Mouse (Mus musculus) T-helper 17 cell (primary cell): ENCODE measurements around the gene Mad2l2.

Experiments
- in situ Hi-C, 2 experiments: fragments of 300-600 bp; cut with MboI, MseI; formaldehyde crosslinking; loops; 1 replicate in 1 of 2; 2 replicates in 1 of 2; pipeline ENCODE4 v1.15.1; 2025; ENCODE audit warnings: high pct_unique_total_duplicates in 2 of 2

Gene Mad2l2

DNA sequence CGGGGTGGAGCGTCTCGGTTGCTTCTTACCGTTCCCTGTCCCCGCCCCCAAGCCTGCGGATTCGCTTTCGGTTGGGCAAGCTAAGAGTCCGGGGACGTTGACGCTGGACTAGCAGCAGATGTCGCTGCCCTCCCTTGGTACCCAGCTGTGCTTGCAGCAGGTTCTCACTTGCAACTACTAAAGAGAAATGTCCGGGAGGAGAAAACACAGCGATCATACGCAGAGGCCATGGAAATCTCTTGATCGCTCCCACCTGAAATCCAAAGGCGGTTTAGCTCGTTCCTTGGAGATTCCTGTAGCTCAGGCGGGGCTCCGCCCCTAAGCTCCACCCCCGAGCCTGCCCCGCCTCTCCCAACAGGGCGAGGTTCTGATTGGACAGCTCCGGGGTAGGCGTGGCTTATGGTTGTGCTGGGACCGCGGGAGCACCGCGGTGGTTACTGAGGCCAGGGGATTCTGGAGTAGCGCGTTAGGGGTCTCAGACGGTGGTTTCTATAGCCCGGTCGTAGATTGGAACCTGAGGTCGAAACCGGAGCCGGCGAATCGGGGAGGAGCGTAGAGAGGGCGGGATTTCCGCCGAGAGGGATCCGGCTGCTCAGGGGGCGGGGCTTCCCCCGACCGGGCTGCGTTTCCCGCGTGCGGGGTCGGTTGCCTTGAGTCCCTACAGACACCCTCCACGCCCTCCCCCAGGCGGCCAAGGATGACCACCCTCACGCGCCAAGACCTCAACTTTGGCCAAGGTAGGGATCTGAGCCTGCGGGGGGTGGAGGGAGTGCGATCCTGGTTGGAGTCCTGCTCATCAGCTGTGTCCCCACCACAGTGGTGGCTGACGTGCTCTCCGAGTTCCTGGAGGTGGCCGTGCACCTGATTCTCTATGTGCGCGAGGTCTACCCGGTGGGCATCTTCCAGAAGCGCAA, 10.2 kb downstream of the Mad2l2 start:
- in situ Hi-C loops: no loop called here

DNA sequence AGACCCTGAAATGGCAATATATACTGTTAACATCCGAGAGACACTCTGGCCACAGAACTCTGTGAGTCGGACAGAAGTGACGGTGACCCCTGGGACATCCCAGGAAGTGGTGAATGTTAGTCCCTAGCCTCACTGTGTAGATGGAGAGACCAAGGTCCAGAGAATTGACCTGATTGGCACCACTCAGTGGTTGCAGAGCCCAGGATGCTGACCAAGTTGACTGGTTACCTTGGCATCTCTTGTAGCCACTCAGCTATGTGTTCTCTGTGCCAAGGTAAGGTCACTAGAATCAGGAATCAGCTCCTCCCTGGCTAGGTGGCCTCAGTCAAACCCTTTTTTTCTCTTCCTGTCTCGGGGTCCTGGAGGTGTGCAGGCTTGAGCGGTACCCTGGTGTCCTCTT, 13.5 kb downstream of the Mad2l2 start:
- in situ Hi-C loops: no loop called here

DNA sequence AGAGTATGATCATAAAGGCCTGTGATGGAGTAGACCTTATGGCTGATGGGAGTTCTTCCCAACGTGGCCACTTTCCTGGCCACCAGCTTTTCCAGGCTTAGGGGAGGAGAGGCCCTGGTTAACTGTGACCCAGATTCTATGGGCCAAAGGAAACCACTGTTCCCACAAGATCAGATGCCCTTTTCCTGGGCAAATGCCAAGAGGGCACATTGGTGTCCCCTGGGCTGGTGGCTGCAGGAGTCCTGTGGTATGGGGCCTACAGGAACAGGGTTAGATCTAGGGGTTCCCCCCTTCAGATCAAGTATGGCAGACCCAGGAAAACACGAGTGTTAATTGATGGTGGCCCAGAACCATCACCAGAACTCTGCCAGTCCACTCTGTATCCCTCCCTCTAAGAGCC, 17.5 kb downstream of the Mad2l2 start:
- in situ Hi-C loops: no loop called here

DNA sequence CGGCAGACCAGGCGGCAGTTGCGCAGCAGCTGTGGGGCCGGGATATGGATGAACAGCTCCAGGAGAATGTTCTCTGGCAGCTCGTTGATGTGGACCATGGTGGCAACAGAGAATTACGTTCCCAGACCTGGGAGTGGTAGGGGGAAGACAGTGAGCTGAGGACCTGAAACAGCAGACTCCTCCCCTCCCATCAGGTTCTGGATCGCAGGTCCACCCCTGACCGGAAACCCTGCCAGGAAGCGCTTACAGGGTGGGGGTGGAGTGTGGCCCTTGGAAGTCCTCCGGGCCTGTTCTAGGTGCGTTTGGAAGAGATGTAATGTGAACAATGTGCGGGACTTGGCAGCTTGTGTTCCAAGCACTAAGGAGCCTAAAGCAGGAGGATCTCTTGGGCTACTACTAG, 19.4 kb downstream of the Mad2l2 start:
- in situ Hi-C loops: no loop called here

DNA sequence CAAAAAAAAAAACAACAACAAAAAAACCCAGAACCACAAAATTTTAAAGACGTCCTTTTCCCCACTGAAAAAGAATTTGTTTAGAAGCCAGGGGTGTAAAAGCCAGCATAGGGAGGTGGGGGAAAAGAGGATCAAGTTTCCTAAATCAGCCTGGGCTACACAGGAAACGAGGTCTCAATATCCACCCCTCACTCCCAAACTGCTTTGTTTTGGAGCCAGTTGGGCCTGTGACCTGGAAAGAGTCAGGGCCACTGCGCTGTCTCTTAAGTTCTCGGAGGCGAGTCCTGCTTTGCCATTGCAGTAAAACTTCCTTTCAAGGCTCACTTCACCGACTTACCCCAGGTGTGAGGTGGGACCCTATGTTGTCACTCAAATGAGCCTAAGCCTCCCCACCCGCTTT, 20.1 kb downstream of the Mad2l2 start:
- in situ Hi-C loops: no loop called here

DNA sequence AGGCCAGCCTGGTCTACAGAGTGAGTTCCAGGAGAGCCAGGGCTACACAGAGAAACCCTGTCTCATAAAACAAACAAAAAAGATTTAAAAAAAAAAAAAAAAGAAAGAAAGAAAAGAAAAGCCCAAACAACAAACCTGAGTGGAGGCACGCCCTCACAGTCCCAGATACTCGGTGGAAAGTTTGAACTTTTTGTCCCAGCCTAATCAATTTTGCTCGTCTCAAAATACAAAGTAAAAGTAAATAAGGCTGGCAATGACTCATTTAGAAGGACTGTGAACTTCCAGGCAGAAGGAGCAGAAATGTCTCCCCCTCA, 20.7 kb downstream of the Mad2l2 start:
- in situ Hi-C loops: no loop called here

DNA sequence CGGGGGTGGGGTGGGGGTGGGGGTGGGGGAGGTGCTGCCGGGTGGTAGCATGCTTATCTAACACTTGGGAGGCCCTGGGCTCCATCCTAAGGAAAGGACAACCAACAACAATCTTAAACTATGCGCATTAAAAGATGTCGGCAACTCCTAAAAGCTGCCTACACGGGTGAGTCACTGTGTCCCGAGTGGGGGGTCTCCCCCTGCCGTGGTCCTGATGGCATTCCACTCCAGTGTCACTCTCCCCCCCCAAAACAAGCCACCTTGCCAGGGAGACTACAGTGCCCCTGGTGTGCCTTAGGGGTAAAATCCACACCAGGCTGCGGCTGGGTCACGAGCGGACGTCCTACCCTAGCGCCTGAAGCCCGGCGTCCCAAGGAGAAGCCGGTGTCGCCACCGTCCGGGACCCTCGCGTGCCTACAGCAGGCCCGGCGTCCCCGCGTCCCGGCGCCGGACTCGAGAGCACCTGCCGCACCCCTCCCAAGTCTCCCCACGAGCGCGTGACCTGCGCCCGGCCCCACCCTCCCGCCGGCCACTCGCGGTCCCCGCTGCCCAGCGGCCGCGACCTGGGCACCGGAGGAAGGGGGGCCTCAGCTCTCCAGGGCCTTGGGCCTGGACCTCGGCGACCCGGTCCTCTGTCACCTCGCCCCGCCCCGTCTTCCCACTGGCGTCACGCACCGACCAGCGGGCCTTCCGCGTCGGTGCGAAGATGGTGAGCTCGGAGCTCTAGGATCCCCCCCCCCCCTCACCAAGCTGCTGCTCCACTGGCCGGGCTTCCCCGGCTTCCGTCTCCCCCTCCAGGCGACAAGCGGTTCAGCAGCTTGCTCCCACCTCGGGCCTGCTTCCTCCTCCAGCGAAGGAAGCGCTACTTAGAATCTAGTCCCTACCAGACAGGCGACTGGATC, 21.3 kb downstream of the Mad2l2 start, which contains the start of gene Fbxo6:
TSS of gene Fbxo6 (minus strand) at position 874 of the 902 bp plus-strand sequence.
- in situ Hi-C loops: no loop called here

DNA sequence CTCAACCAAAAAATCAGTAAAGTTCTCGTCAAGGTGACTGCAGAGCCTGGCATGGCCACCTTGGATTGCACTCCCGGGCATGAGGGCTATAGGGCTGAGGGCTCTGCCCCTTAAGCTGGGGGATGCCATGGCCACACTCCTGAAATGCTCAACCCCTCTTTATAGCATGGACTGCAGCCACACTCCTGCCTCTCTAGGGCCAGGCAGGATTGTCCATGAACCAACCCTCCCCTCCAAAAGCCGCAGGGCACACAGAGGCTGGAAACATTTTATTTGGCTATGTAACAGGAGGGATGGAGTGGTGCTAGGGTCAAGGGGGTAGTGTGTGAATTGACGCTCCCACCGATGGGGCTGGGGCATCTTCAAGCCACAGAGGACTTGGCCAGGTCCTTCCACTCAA, 22.4 kb downstream of the Mad2l2 start:
- in situ Hi-C loops: no loop called here

DNA sequence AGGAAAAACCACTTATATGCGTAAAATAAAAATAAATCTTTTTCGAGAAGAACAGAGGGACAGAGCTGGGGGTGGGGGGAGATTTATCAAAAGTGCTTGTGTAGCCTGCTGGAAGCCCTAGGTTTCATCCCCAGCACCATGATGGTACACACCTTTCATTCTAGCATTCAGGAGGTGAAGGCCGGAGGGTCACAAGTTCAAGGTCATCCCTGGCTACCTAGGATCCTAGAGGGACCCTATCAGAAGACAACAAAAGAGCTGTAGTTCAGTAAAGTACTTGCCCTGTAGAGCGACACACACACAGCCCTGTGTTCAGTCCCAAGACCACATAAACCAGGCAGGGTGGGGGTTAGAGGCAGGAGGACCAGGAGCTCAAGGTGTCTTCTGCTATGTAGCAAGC, 23.8 kb downstream of the Mad2l2 start:
- in situ Hi-C loops: no loop called here

DNA sequence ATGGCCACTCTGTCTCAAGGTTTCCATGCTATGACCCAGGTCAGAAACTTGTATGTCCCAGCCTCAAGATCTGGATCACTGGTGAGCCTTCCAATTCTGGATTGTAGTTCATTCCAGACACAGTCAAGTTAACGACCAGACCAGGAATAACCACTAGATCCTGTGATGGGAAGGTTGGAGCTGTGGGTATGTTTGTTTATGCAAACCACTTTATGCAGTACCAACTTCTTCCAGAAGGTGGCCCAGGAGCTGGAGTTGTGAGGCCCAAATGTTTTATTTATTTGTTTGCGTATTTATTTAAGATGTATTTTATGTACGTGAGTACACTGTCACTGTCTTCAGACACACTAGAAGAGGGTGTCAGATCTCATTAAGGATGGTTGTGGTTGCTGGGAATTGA, 24.8 kb downstream of the Mad2l2 start:
- in situ Hi-C loops: loop anchor here in 1 of 2 experiments (5.0 kb wide), 1 partner anchor 292 kb away; the partner anchor contains the start of gene Mtor

DNA sequence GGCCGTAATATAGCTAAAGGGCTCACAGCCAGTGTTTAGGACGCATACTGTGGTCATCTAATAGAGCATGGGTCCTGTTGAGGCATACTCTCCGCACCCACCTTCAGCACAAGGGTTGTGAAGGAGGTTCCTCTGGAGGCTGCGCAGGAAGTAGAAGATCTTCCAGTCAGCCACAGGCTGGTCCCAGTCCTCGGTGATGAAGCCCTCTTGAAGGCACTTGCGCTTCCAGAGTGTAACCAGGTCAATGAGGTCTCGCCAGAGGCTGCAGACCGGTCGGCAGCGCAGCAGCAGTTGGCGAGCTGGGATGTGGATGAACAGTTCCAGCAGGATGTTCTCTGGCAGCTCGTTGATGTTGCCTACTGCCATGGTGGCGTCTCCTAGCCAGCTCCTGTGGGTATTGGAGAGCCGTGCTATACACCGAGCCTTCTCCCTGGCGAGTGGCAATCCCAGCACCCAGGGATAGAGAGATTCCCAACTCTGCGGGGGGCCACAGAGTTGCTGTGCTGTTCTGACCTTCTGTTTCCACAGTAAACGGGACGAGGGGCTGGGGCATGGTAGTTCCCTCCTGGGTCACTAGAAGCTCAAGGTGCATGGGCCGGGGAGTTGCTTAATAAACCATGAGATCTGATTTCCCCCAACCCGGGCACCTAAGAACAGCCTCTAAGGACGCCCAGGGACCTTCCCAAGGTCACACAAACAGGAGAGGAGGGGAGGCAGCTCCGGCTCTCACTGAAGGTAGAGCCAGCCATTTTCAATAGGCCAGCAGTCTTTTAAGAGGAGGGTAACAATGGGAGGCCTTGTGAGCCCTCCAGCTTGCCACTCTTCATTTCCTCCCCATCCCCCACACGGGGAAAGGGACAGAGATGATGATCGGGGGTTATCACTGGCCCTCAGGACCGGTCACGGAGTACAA, 28.5 kb downstream of the Mad2l2 start:
- in situ Hi-C loops: loop anchor here in 1 of 2 experiments (5.0 kb wide), 1 partner anchor 289 kb away; the partner anchor contains the start of gene Mtor

DNA sequence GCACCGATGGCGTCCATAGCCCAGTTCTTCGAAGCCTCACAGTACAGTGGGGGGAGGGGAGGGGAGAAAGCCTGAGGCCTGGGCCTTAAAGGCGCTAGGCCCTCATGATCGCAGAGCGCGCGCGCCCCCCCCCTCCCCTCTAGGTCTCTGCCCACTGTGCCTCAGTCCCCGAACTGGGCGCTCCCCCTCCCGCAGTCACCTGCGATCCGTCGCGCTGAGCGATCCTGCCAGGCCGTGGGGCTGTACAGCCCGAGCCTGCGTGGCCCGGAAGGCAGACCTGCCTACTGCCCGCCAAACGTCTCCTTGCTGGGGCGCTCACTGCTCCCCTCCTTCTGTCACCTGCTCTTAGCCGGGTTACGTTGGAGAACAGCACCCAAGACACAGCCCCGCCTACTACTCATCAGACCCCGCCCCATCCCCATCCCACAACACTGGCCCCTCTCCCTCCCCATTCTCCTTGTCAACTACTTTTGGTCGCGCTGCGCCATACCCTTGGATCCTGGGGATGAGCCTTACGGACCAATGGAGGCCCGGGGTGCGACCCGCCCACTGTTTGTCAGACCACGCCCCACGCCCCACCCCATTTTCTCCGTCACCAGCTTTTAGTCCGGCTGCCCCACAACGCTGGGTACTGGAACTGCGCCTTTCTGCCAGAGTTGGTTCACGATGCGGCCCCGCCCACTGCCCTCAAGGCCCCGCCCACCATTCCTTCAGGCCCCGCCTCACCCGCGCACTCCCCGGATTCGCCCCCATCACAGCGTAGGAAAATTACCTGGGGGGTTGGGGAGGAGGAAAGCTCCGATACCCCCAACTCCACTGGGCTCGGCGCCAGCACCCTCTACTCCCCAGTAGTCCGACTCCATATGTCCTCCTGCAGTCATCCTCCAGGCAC, 29.6 kb downstream of the Mad2l2 start:
- in situ Hi-C loops: loop anchor here (5.0 to 10.0 kb wide), 4 partner anchors 45 to 443 kb away; partner anchors contain the start of genes Masp2 (in 1 of the 2), Mtor (in 1 of the 2) and Srm (in 1 of the 2)

DNA sequence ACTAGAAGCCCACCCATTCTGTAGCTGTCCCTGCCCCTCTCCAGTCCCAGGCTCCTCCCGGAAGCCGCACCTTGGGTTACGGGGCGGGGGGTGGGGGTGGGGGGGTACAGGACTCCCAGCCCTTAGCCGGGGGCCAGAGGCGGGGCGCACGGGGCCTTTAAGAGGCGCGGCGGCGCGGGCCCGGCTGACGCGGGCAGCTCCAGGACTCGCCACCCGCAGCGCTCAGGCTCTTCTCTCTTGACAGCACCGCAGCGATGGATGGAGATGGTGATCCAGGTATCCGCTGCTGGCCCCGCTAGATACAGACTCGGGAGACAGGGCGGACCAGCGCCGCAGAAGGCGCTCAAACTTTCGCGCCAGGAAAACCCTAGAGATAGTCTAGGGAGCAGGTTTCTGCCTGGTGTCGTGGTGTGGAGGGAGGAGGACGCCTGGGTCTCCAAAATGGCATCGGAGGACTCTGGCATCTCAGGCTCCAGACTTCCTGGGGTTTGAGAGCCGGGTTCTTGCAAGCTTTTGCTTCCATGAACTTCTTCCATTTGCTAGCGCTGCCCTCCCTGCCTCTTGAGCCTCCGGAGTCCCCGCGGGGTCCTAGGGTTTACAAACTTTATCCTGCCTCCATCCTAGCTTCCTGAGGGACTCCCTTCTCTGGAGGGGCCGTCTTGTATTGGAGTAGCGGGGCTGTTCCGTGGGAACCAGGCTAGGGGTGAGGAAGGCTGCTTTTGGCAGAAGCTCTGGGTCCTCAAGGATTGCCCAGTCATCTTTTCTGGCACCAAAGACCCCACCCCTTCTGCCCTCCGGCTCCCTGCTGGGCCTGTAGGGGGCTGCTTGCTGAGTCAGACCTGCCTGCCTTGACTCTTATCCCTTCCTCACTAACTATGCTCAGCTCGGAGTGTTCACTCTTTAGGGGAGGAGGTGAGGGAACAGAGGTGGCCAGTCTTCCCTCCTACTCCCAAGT, 30.5 kb downstream of the Mad2l2 start, which contains the start of the genes Fbxo44 and Fbxo2:
TSS of gene Fbxo44 (minus strand) at position 47 of the 955 bp plus-strand sequence.
TSS of gene Fbxo2 (plus strand) at position 186 of the 955 bp plus-strand sequence.
- in situ Hi-C loops: loop anchor here (5.0 to 10.0 kb wide), 3 partner anchors 46 to 442 kb away; partner anchors contain the start of genes Masp2 (in 1 of the 2) and Srm (in 1 of the 2)

DNA sequence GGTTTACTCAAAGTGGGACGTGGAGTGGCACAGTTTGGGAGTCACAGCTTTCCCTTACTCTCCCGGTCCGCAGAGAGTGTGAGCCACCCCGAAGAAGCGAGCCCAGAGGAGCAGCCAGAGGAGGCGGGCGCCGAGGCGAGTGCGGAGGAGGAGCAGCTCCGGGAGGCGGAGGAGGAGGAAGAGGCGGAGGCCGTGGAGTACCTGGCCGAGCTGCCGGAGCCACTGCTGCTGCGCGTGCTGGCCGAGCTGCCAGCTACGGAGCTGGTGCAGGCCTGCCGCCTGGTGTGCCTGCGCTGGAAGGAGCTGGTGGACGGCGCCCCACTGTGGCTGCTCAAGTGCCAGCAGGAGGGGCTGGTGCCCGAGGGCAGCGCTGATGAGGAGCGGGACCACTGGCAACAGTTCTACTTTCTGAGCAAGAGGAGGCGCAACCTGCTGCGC, 33.8 kb downstream of the Mad2l2 start:
- in situ Hi-C loops: loop anchor here (5.0 to 10.0 kb wide), 3 partner anchors 49 to 438 kb away; partner anchors contain the start of genes Masp2 (in 1 of the 2) and Srm (in 1 of the 2)

DNA sequence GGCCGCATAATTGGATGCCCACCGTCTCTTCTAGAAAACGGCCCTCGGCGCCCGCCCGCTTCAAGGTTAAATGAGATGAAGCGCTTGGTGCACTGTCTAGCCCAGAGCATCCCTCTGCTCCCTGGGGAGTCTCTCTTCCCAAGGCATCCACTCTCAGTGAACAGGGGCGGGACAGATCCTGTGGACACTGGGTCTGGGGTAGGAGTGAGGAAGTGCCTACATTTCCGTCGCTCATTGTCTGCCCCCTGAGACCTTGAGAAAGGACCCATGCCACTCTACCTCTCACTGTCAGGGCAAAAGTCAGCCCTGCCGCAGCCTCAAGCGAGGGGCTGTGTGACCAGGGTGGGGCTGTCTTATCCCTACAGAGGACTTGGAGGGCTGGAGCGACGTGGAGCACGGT, 34.3 kb downstream of the Mad2l2 start:
- in situ Hi-C loops: loop anchor here (5.0 to 10.0 kb wide), 3 partner anchors 50 to 438 kb away; partner anchors contain the start of genes Masp2 (in 1 of the 2) and Srm (in 1 of the 2)

DNA sequence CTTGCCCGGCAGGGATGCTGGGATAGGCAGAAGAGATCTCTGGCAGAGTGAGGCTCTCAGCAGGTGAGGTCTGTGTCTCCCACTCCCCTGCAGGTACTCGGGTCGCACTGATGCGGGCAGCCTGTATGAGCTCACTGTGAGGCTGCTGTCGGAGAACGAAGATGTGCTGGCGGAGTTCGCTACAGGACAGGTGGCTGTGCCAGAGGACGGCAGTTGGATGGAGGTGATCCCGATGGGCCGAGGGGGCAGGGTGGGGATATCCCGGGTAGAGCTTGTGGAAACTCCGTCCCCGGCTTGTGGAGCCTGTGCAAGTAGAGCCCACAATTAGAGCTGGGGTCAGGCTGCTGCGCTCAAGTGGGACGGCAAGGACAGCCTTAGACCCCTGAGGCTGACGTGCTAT, 35.4 kb downstream of the Mad2l2 start:
- in situ Hi-C loops: loop anchor here (5.0 to 10.0 kb wide), 2 partner anchors 51 to 53 kb away; no protein-coding TSS in a partner anchor

DNA sequence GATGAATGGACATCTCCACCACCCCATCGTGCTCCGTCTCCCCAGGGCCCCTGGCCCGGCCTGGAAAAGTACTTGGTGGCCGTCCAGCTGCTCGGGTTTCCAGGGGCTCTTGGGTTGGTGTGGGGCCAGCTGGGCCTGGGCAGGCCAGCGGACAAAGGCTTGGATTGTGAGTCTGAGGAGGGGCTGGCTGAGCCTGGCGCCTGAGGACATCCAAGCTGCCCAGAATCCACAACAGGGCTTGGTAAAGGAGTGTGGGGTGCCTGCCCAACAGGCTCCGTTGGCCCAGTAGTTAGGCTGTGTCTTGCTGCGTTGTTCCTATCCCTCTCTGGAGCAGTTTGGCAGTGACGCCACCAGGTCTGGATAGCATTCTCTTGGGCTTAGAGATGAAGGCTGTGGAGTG, 36.2 kb downstream of the Mad2l2 start:
- in situ Hi-C loops: loop anchor here (5.0 to 10.0 kb wide), 2 partner anchors 52 to 54 kb away; no protein-coding TSS in a partner anchor

DNA sequence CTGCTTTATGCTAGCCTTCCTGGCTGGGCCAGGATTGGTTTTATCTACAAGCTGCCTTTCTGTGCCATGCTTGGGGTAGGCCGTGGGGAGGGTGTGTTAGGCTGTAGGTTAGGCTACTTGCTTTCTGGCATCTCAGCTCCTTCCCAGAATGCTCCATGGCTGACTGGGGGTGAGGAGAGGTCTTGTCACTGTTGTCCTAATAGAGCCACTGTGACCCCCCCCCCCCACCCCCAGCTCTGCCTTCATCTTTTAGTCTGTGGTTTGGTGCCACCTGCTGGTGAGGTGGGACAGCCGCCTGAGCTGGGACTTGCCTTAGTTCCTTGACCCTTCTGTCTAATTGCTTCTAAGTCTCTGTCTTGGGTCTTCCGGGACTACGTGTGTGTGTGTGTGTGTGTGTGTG, 36.8 kb downstream of the Mad2l2 start:
- in situ Hi-C loops: loop anchor here (5.0 to 10.0 kb wide), 2 partner anchors 52 to 55 kb away; no protein-coding TSS in a partner anchor
